Mouse (Mus musculus): ENCODE measurements around the gene Gm10147.
"Not testable (repeated sequence)": the region's sequence is repeated elsewhere in the genome, so short reads cannot be mapped to it uniquely, and the experiment has no call there.

The Gm10147 gene

DNA sequence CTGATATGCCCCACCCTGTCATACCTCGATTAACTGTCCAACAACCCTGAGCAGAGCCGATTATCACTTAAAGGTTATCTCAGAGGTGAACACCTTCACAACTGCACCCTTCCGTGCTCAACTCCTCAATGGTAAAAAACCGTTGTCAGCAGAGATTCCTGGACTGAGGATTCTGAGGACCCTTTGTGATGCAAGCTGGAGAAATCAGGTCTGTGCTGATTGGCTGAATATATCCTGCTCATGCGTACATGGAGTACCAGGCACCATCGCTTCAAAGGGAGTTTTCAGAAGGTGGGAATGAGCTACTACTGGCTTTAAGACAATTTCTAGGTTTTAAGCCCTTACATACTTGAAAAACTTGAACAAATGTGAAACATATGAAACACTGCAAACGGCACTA, at the start of gene Gm10147:
TSS of gene Gm10147 (minus strand) at position 101 of the 400 bp plus-strand sequence.
- DNase-seq, result not testable (repeated sequence)

Measured in lung, postnatal 4 days (tissue).